Mouse (Mus musculus) forebrain, embryonic 14.5 days (tissue): ENCODE results near the gene Rnf113a1. TPM values are rescaled to one million over a fixed set of nuclear protein-coding genes. Genes with fewer than 3 reads are reported as not detected.
"Not testable (repeated sequence)": the region's sequence is repeated elsewhere in the genome, so short reads cannot be mapped to it uniquely, and the experiment has no call there.

Source experiments
- ATAC-seq: fragments of 200-750 bp; cut with Nextera tagmentation; 2 replicates; pipeline ENCODE4 v1.8.0; 2017; ENCODE audit warnings: mild to moderate bottlenecking, moderate library complexity
- DNase-seq: peaks from one replicate; pipeline ENCODE4 v3.0.0-alpha.2; 2015; ENCODE audit warnings: low spot score
- H3K27ac ChIP-seq: fragments of 300-500 bp; sonication (generic); 2 replicates; pipeline ENCODE4 v1.5.1; 2014; ENCODE audit warnings: low read depth, mild to moderate bottlenecking, control low read depth, low read length, moderate library complexity
- H3K27me3 ChIP-seq: fragments of 300-500 bp; sonication (generic); replicated peaks from 2 replicates; pipeline ENCODE4 v1.6.1; 2014; ENCODE audit warnings: low read length, control low read depth, mixed read lengths; ENCODE audit not compliant: control insufficient read depth, insufficient read depth
- H3K36me3 ChIP-seq: fragments of 300-500 bp; sonication (generic); 2 replicates; pipeline ENCODE4 v1.6.1; 2014; ENCODE audit warnings: low read length, control low read depth; ENCODE audit not compliant: control insufficient read depth, insufficient read depth
- H3K4me1 ChIP-seq: fragments of 300-500 bp; sonication (generic); 2 replicates; pipeline ENCODE4 v1.6.1; 2014; ENCODE audit warnings: antibody characterized with exemption, low read length, control low read depth; ENCODE audit not compliant: control insufficient read depth, insufficient read depth
- H3K4me2 ChIP-seq: fragments of 300-500 bp; sonication (generic); 2 replicates; pipeline ENCODE4 v1.6.1; 2014; ENCODE audit warnings: mild to moderate bottlenecking, control low read depth, low read length
- H3K4me3 ChIP-seq: fragments of 300-500 bp; sonication (generic); 2 replicates; pipeline ENCODE4 v1.5.1; 2014; ENCODE audit warnings: low read depth, low read length, control low read depth
- H3K9ac ChIP-seq: fragments of 300-500 bp; sonication (generic); 2 replicates; pipeline ENCODE4 v1.6.1; 2014; ENCODE audit warnings: mild to moderate bottlenecking, low read length, control low read depth, moderate library complexity
- H3K9me3 ChIP-seq: fragments of 300-500 bp; sonication (generic); replicated peaks from 2 replicates; pipeline ENCODE4 v1.6.1; 2016; ENCODE audit warnings: low read length, control low read depth, mixed read lengths; ENCODE audit not compliant: control insufficient read depth
- WGBS: fragments of 180-500 bp; shearing (Covaris S2); extraction: QIAGEN DNeasy Blood & Tissue Kit; methylation state at CpG from one replicate; pipeline ENCODE4 v1.1.7; 2014; 5-methylcytosine and 5-hydroxymethylcytosine counted together
- polyA plus RNA-seq: library from polyadenylated mRNA; unstranded; fragments of >200 nt; fragmentation: Nextera tagmentation; extraction: Ambion mirVana; gene quantifications from 2 replicates; pipeline ENCODE4 v1.2.1, GENCODE M21; 2014

Gene Rnf113a1
- polyA plus RNA-seq, 1 experiment from 2014 or later: 15.3 TPM

GRCm38 (mm10) chrX:37184401-37184800, 6.6 kb upstream of the Rnf113a1 start:
- not testable (repeated sequence) for H3K4me2 ChIP-seq
- 64% methylated on average over 6 of the region's 8 CpGs for WGBS

DNA sequence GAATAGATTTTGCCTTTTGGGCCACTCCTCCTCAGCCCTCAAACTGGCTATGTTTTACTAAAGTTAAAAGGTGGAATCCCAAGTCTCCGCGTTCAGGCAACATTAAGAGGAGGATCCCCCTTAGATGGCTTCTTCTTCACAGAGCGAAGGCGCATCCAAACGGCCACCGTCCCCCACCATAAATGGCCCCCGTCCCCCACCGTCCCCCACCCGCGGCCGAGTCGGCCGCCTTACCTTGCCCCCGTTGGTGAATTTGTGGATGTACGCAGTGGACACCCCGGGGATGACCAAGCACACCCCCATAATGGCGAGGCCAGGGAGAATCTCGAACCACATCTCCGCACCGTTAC, 315 bp upstream of the Rnf113a1 start:
- Histone ChIP-seq H3K9me3 (no peaks in the 10 kb centered on the region), H3K4me3 (peak overlapping the region; percentile 46), H3K4me1 (no peaks in the 10 kb centered on the region), H3K27ac (no peak overlapping the region), H3K4me2 (peak overlapping the region; percentile 49), H3K27me3 (no peaks in the 10 kb centered on the region), H3K9ac (peak overlapping the region; percentile 63), H3K36me3 (0 out of 2 replicates have a peak, but pooled peaks cover 2% of the 10 kb centered on the region)
- DNase-seq: no peak
- whole genome bisulfite sequencing: 41% methylated on average over 20 of the region's 20 CpGs
- no peak; the same call in 1 of the 2 replicates for ATAC-seq

More at GRCm38 (mm10) chrX:37184401-37184800, 6.6 kb upstream of the Rnf113a1 start:
- not testable (repeated sequence) for H3K36me3 ChIP-seq, H3K27ac ChIP-seq, H3K27me3 ChIP-seq, H3K9ac ChIP-seq, H3K9me3 ChIP-seq, DNase-seq, ATAC-seq, H3K4me3 ChIP-seq, H3K4me1 ChIP-seq

- Histone ChIP-seq H3K4me2 (peak overlapping the region; percentile 49), H3K9ac (peak overlapping the region; percentile 63), H3K9me3 (no peaks in the 10 kb centered on the region), H3K4me3 (peak overlapping the region; percentile 46), H3K36me3 (0 out of 2 replicates have a peak, but pooled peaks cover 2% of the 10 kb centered on the region), H3K27me3 (no peaks in the 10 kb centered on the region), H3K4me1 (no peaks in the 10 kb centered on the region), H3K27ac (peak overlapping the region; percentile 66; the same call in 1 of the 2 replicates)
- WGBS: 40% methylated on average over 28 of the region's 28 CpGs
- peak; percentile 24; the same call in 1 of the 2 replicates for ATAC-seq
- peak; percentile 14 for DNase-seq
These were observed 817 bp downstream of the Rnf113a1 start for GRCm38 (mm10) chrX:37191744-37192379.

- H3K4me3 ChIP-seq: no peak overlapping the region
- H3K27ac ChIP-seq: no peak overlapping the region
- H3K9me3 ChIP-seq: no peaks in the 10 kb centered on the region
- no peaks in the 10 kb centered on the region for H3K27me3 ChIP-seq
- no peak overlapping the region for H3K4me2 ChIP-seq
- no peaks in the 10 kb centered on the region for H3K36me3 ChIP-seq
- WGBS: 67% methylated on average over 8 of the region's 8 CpGs
- ATAC-seq: no peak
- no peak for DNase-seq
- no peaks in the 10 kb centered on the region for H3K4me1 ChIP-seq
- H3K9ac ChIP-seq: no peak overlapping the region
These were observed 7.6 kb downstream of the Rnf113a1 start for GRCm38 (mm10) chrX:37198676-37199075.

- no peak within 1 kb of the TSS for H3K9ac ChIP-seq
- no peaks in the 10 kb centered on the region for H3K27me3 ChIP-seq
- H3K36me3 ChIP-seq: no peaks in the 10 kb centered on the region
- H3K27ac ChIP-seq: no peak within 1 kb of the TSS
- no peak for DNase-seq
- H3K4me2 ChIP-seq: no peak within 1 kb of the TSS
- WGBS: 87% methylated on average over 10 of the region's 10 CpGs
- H3K4me1 ChIP-seq: no peaks in the 10 kb centered on the region
- H3K4me3 ChIP-seq: no peak within 1 kb of the TSS
- no peak for ATAC-seq
- H3K9me3 ChIP-seq: no peaks in the 10 kb centered on the region
These were observed 19.9 kb downstream of the Rnf113a1 start, which contains the start of gene Gm9 for GRCm38 (mm10) chrX:37210941-37211340. Gene Gm9 (minus strand): TSS chrX:37211041.

GRCm38 (mm10) chrX:37222158-37222557, 31.1 kb downstream of the Rnf113a1 start, which contains the start of gene Rhox1:
Gene Rhox1 (minus strand): TSS chrX:37222258.
- 73% methylated on average over 1 of the region's 1 CpGs for WGBS
- not testable (repeated sequence) for ATAC-seq

More at GRCm38 (mm10) chrX:37222158-37222557, 31.1 kb downstream of the Rnf113a1 start, which contains the start of gene Rhox1:
- not testable (repeated sequence) for H3K4me1 ChIP-seq, H3K4me2 ChIP-seq, H3K27me3 ChIP-seq, H3K36me3 ChIP-seq, H3K4me3 ChIP-seq, H3K9me3 ChIP-seq, H3K27ac ChIP-seq, DNase-seq, H3K9ac ChIP-seq

Other genes with a start within 250 kb of the Rnf113a1 start
- gene Sept6, start 199.5 kb upstream of the Rnf113a1 start, polyA plus RNA-seq: 49.3 and 60.5 TPM in 2 replicates
- gene Sowahd, start 142.4 kb upstream of the Rnf113a1 start, polyA plus RNA-seq: not detected in 2 replicates
- 316 and 433 TPM in 2 replicates for gene Rpl39, start 105.8 kb upstream of the Rnf113a1 start, polyA plus RNA-seq
- gene Upf3b, start 80.9 kb upstream of the Rnf113a1 start, polyA plus RNA-seq: 20.2 and 20.7 TPM in 2 replicates
- 13.6 and 17.1 TPM in 2 replicates for gene Nkap, start 64.5 kb upstream of the Rnf113a1 start, polyA plus RNA-seq
- 0.36 TPM in 1 of 2 replicates, not detected in the other for gene Akap14, start 22.4 kb upstream of the Rnf113a1 start, polyA plus RNA-seq
- 485 and 642 TPM in 2 replicates for gene Ndufa1, start 82 bp upstream of the Rnf113a1 start, polyA plus RNA-seq
- not detected in 2 replicates for gene Gm9, start 19.8 kb downstream of the Rnf113a1 start, polyA plus RNA-seq
- gene Rhox1, start 31.0 kb downstream of the Rnf113a1 start, polyA plus RNA-seq: not detected in 2 replicates
- not detected in 2 replicates for gene Rhox2a, start 53.7 kb downstream of the Rnf113a1 start, polyA plus RNA-seq
- gene Rhox3a, start 58.7 kb downstream of the Rnf113a1 start, polyA plus RNA-seq: not detected in 2 replicates
- gene Rhox4a, start 74.1 kb downstream of the Rnf113a1 start, polyA plus RNA-seq: not detected in 2 replicates
- not detected in 2 replicates for gene Rhox3a2, start 188.8 kb downstream of the Rnf113a1 start, polyA plus RNA-seq
- not detected in 2 replicates for gene Rhox4a2, start 199.6 kb downstream of the Rnf113a1 start, polyA plus RNA-seq
- not detected in 2 replicates for gene Rhox2b, start 220.8 kb downstream of the Rnf113a1 start, polyA plus RNA-seq
- gene Rhox4b, start 241.2 kb downstream of the Rnf113a1 start, polyA plus RNA-seq: not detected in 2 replicates